Mouse (Mus musculus) kidney, adult 2 months (tissue): ENCODE results near the gene Hprt. TPM values are rescaled to one million over a fixed set of nuclear protein-coding genes. Genes with fewer than 3 reads are reported as not detected.

ENCODE experiments used
- DNase-seq: peaks from one replicate; pipeline ENCODE4 v3.0.0; 2021
- H3K27ac ChIP-seq: fragments of 200-500 bp; 2 replicates; pipeline ENCODE4 v1.5.1; 2012; ENCODE audit warnings: low read depth, low read length, control low read depth, inconsistent platforms; ENCODE audit not compliant: insufficient read depth
- H3K27me3 ChIP-seq: fragments of 200-500 bp; replicated peaks from 2 replicates; pipeline ENCODE4 v1.6.1; 2012; ENCODE audit warnings: mild to moderate bottlenecking, moderate library complexity, low read length, inconsistent platforms; ENCODE audit not compliant: control insufficient read depth, insufficient read depth
- H3K36me3 ChIP-seq: fragments of 200-500 bp; 2 replicates; pipeline ENCODE4 v1.6.1; 2012; ENCODE audit warnings: mild to moderate bottlenecking, moderate library complexity, low read length, inconsistent platforms; ENCODE audit not compliant: control insufficient read depth, insufficient read depth
- H3K4me1 ChIP-seq: fragments of 200-500 bp; 2 replicates; pipeline ENCODE4 v1.6.1; 2011; ENCODE audit warnings: low read length; ENCODE audit not compliant: control insufficient read depth, insufficient read depth
- H3K4me3 ChIP-seq: fragments of 200-500 bp; 2 replicates; pipeline ENCODE4 v1.5.1; 2011; ENCODE audit warnings: mild to moderate bottlenecking, low read depth, low read length, control low read depth; ENCODE audit not compliant: insufficient read depth
- CTCF ChIP-seq: fragments of 200-500 bp; conservative IDR thresholded peaks from 2 replicates; pipeline ENCODE4 v1.5.1; 2011; ENCODE audit warnings: low read depth, mild to moderate bottlenecking, control low read depth, low read length, moderate library complexity, mixed read lengths; ENCODE audit not compliant: insufficient read depth, insufficient read length
- POLR2A ChIP-seq: fragments of 200-500 bp; IDR thresholded peaks from one replicate; pipeline ENCODE4 v1.6.1; 2011; ENCODE audit warnings: low read depth, low read length, control low read depth
- WGBS: fragments of 180-500 bp; shearing (Covaris S2); methylation state at CpG from one replicate; pipeline ENCODE4 v1.1.7; 2018; 5-methylcytosine and 5-hydroxymethylcytosine counted together
- polyA plus RNA-seq: library from polyadenylated mRNA; depleted of rRNA; stranded (reverse); fragments of >200 nt; gene quantifications from 2 replicates; pipeline ENCODE4 v1.2.3, GENCODE M21; 2012; rRNA removed

The Hprt gene
- polyA plus RNA-seq, 1 experiment = 28.9 TPM

- 37% methylated on average over 11 of the region's 11 CpGs for WGBS
- Histone ChIP-seq H3K36me3 (no peaks in the 10 kb centered on the region), H3K27ac (no peak overlapping the region)
Observed at GRCm38 (mm10) chrX:53059426-53060007, 71.6 kb downstream of the Hprt start.

DNA sequence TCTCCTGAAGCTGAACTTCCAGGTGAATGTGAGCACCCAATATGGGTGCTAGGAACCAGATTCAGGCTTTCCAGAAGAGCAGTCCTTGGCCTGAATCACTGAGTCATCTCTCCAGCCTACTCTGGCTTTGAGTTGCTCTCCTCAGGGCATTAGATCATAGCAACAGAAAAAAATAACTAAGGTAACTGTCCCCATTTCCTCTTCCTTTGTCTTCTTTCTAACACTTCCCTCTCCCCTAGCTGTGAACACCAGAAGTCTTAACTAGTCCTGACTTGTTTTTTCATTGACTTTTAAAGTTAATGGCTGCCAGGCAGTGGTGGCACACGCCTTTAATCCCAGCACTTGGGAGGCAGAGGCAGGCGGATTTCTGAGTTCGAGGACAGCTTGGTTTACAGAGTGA lies 76.5 kb downstream of the Hprt start:
- Histone ChIP-seq H3K27me3 (no peaks in the 10 kb centered on the region), H3K4me3 (no peak overlapping the region), H3K27ac (no peak overlapping the region), H3K36me3 (no peaks in the 10 kb centered on the region), H3K4me1 (no peaks in the 10 kb centered on the region)
- DNase-seq = no peak
- no peak for TF ChIP-seq CTCF
- no peak for TF ChIP-seq POLR2A
- 94% methylated on average over 3 of the region's 3 CpGs for whole genome bisulfite sequencing

More at GRCm38 (mm10) chrX:53059426-53060007, 71.6 kb downstream of the Hprt start:
- H3K4me3 ChIP-seq = no peak overlapping the region
- no peaks in the 10 kb centered on the region for H3K4me1 ChIP-seq
- TF ChIP-seq CTCF (no peak), POLR2A (no peak)
- no peak for DNase-seq
- no peaks in the 10 kb centered on the region for H3K27me3 ChIP-seq

Other genes with a start within 250 kb of the Hprt start
- 1.0 and 1.1 TPM in 2 replicates for gene Ccdc160, start 196.9 kb upstream of the Hprt start, polyA plus RNA-seq
- gene Phf6, start 75.9 kb upstream of the Hprt start, polyA plus RNA-seq = 1.4 and 2.4 TPM in 2 replicates